Mouse (Mus musculus) liver, embryonic 13.5 days (tissue): ENCODE results near the gene Gm17660. TPM values are rescaled to one million over a fixed set of nuclear protein-coding genes. Genes with fewer than 3 reads are reported as not detected.

Experiments used
- ATAC-seq: fragments of 200-750 bp; cut with Nextera tagmentation; 2 replicates; pipeline ENCODE4 v1.8.0; 2017; ENCODE audit warnings: low read depth, mild to moderate bottlenecking, moderate number of reproducible peaks, moderate library complexity
- DNase-seq: peaks from one replicate; pipeline ENCODE4 v3.0.0; 2022
- H3K27ac ChIP-seq: fragments of 300-500 bp; sonication (generic); 2 replicates; pipeline ENCODE4 v1.5.1; 2015; ENCODE audit warnings: moderate library complexity, mild to moderate bottlenecking, inconsistent platforms
- H3K27me3 ChIP-seq: fragments of 300-500 bp; sonication (generic); 2 replicates; pipeline ENCODE4 v1.6.1; 2015; ENCODE audit warnings: mild to moderate bottlenecking, inconsistent platforms
- H3K36me3 ChIP-seq: fragments of 300-500 bp; sonication (generic); 2 replicates; pipeline ENCODE4 v1.6.1; 2015; ENCODE audit warnings: mild to moderate bottlenecking, inconsistent platforms
- H3K4me1 ChIP-seq: fragments of 300-500 bp; sonication (generic); replicated peaks from 2 replicates; pipeline ENCODE4 v1.6.1; 2015; ENCODE audit warnings: inconsistent platforms
- H3K4me2 ChIP-seq: fragments of 300-500 bp; sonication (generic); 2 replicates; pipeline ENCODE4 v1.6.1; 2015; ENCODE audit warnings: inconsistent platforms, mild to moderate bottlenecking, moderate library complexity
- H3K4me3 ChIP-seq: fragments of 300-500 bp; sonication (generic); replicated peaks from 2 replicates; pipeline ENCODE4 v1.5.1; 2015; ENCODE audit warnings: mild to moderate bottlenecking, inconsistent platforms
- H3K9ac ChIP-seq: fragments of 300-500 bp; sonication (generic); 2 replicates; pipeline ENCODE4 v1.6.1; 2015; ENCODE audit warnings: mild to moderate bottlenecking, inconsistent platforms
- H3K9me3 ChIP-seq: fragments of 300-500 bp; sonication (generic); replicated peaks from 2 replicates; pipeline ENCODE4 v1.6.1; 2016; ENCODE audit warnings: inconsistent platforms
- WGBS: fragments of 180-500 bp; shearing (Covaris S2); methylation state at CpG from one replicate; pipeline ENCODE4 v1.1.7; 2015; ENCODE audit not compliant: insufficient replicate concordance; 5-methylcytosine and 5-hydroxymethylcytosine counted together
- polyA plus RNA-seq: library from polyadenylated mRNA; unstranded; fragments of >200 nt; fragmentation: Nextera tagmentation; extraction: Ambion mirVana; gene quantifications from 2 replicates; pipeline ENCODE4 v1.2.1, GENCODE M21; 2015

Gene Gm17660
- polyA plus RNA-seq, 1 experiment from 2014 or later = not detected

- H3K9ac ChIP-seq = no peak overlapping the region
- 0 out of 2 replicates have a peak, but pooled peaks cover 7% of the 10 kb centered on the region for H3K4me1 ChIP-seq
- H3K27me3 ChIP-seq = peaks cover 10% of the 10 kb centered on the region; the same call in 1 of the 2 replicates
- H3K9me3 ChIP-seq = no peaks in the 10 kb centered on the region
- WGBS = 23% methylated on average over 18 of the region's 18 CpGs
- DNase-seq (no peak), ATAC-seq (no peak)
- no peaks in the 10 kb centered on the region for H3K36me3 ChIP-seq
- peak overlapping the region; percentile 28 for H3K4me2 ChIP-seq
- H3K4me3 ChIP-seq = no peak overlapping the region
- no peak overlapping the region for H3K27ac ChIP-seq
Measured at GRCm38 (mm10) chr5:104108879-104109369, 31.5 kb upstream of the Gm17660 start.

GRCm38 (mm10) chr5:104108127-104108875 lies 30.9 kb upstream of the Gm17660 start:
- Histone ChIP-seq H3K4me2 (no peak overlapping the region), H3K27ac (no peak overlapping the region), H3K4me1 (0 out of 2 replicates have a peak, but pooled peaks cover 5% of the 10 kb centered on the region), H3K27me3 (peaks cover 7% of the 10 kb centered on the region; the same call in 1 of the 2 replicates), H3K9me3 (no peaks in the 10 kb centered on the region), H3K36me3 (no peaks in the 10 kb centered on the region), H3K4me3 (no peak overlapping the region), H3K9ac (no peak overlapping the region)
- WGBS = 58% methylated on average over 11 of the region's 11 CpGs
- no peak for DNase-seq
- ATAC-seq = no peak

GRCm38 (mm10) chr5:104104111-104104510 lies 26.7 kb upstream of the Gm17660 start:
- Histone ChIP-seq H3K27ac (no peak overlapping the region), H3K4me3 (no peak overlapping the region), H3K9me3 (no peaks in the 10 kb centered on the region), H3K4me2 (no peak overlapping the region), H3K27me3 (no peaks in the 10 kb centered on the region), H3K9ac (no peak overlapping the region), H3K36me3 (no peaks in the 10 kb centered on the region), H3K4me1 (0 out of 2 replicates have a peak, but pooled peaks cover 5% of the 10 kb centered on the region)
- ATAC-seq = no peak
- no peak for DNase-seq
- 51% methylated on average over 2 of the region's 2 CpGs for WGBS

GRCm38 (mm10) chr5:104103171-104103570 lies 25.8 kb upstream of the Gm17660 start:
- H3K27me3 ChIP-seq = no peaks in the 10 kb centered on the region
- 53% methylated on average over 4 of the region's 4 CpGs for WGBS

GRCm38 (mm10) chr5:104101678-104102531 lies 24.5 kb upstream of the Gm17660 start:
- no peaks in the 10 kb centered on the region for H3K36me3 ChIP-seq
- no peak overlapping the region for H3K4me3 ChIP-seq
- no peak overlapping the region for H3K27ac ChIP-seq
- ATAC-seq = no peak
- H3K4me1 ChIP-seq = no peaks in the 10 kb centered on the region
- DNase-seq = no peak
- H3K9me3 ChIP-seq = no peaks in the 10 kb centered on the region
- H3K4me2 ChIP-seq = no peak overlapping the region
- H3K9ac ChIP-seq = no peak overlapping the region
- H3K27me3 ChIP-seq = no peaks in the 10 kb centered on the region
- WGBS = 35% methylated on average over 10 of the region's 10 CpGs

More at GRCm38 (mm10) chr5:104103171-104103570, 25.8 kb upstream of the Gm17660 start:
- Histone ChIP-seq H3K27ac (no peak overlapping the region), H3K4me2 (no peak overlapping the region), H3K36me3 (no peaks in the 10 kb centered on the region), H3K4me1 (no peaks in the 10 kb centered on the region), H3K4me3 (no peak overlapping the region), H3K9ac (no peak overlapping the region), H3K9me3 (no peaks in the 10 kb centered on the region)
- ATAC-seq (no peak), DNase-seq (no peak)

GRCm38 (mm10) chr5:104096078-104096938 lies 18.9 kb upstream of the Gm17660 start:
- no peaks in the 10 kb centered on the region for H3K27me3 ChIP-seq
- DNase-seq (no peak), ATAC-seq (no peak)
- no peak overlapping the region for H3K9ac ChIP-seq
- H3K4me3 ChIP-seq = no peak overlapping the region
- no peak overlapping the region for H3K27ac ChIP-seq
- 61% methylated on average over 16 of the region's 16 CpGs for WGBS
- no peaks in the 10 kb centered on the region for H3K4me1 ChIP-seq
- no peaks in the 10 kb centered on the region for H3K36me3 ChIP-seq
- no peak overlapping the region for H3K4me2 ChIP-seq
- no peaks in the 10 kb centered on the region for H3K9me3 ChIP-seq

GRCm38 (mm10) chr5:104095416-104096077 lies 18.1 kb upstream of the Gm17660 start:
- Histone ChIP-seq H3K9ac (no peak overlapping the region), H3K4me1 (no peaks in the 10 kb centered on the region), H3K27me3 (no peaks in the 10 kb centered on the region), H3K27ac (no peak overlapping the region), H3K4me2 (no peak overlapping the region), H3K36me3 (no peaks in the 10 kb centered on the region), H3K4me3 (no peak overlapping the region), H3K9me3 (no peaks in the 10 kb centered on the region)
- ATAC-seq = no peak
- no peak for DNase-seq
- WGBS = 67% methylated on average over 11 of the region's 11 CpGs

GRCm38 (mm10) chr5:104089751-104090150 lies 12.3 kb upstream of the Gm17660 start:
- Histone ChIP-seq H3K9me3 (no peaks in the 10 kb centered on the region), H3K9ac (no peak overlapping the region), H3K36me3 (no peaks in the 10 kb centered on the region), H3K4me3 (no peak overlapping the region), H3K27me3 (no peaks in the 10 kb centered on the region), H3K4me1 (no peaks in the 10 kb centered on the region), H3K4me2 (no peak overlapping the region), H3K27ac (no peak overlapping the region)
- 69% methylated on average over 2 of the region's 2 CpGs for WGBS
- ATAC-seq (no peak), DNase-seq (no peak)

- Histone ChIP-seq H3K4me1 (no peaks in the 10 kb centered on the region), H3K9me3 (no peaks in the 10 kb centered on the region), H3K9ac (no peak overlapping the region), H3K36me3 (no peaks in the 10 kb centered on the region), H3K27ac (no peak overlapping the region), H3K4me2 (no peak overlapping the region), H3K4me3 (no peak overlapping the region), H3K27me3 (no peaks in the 10 kb centered on the region)
- WGBS = 70% methylated on average over 9 of the region's 9 CpGs
- ATAC-seq (no peak), DNase-seq (no peak)
Measured at GRCm38 (mm10) chr5:104085366-104085765, 8.0 kb upstream of the Gm17660 start.

GRCm38 (mm10) chr5:104080736-104081135 lies 3.3 kb upstream of the Gm17660 start:
- ATAC-seq = no peak

More at GRCm38 (mm10) chr5:104080736-104081135, 3.3 kb upstream of the Gm17660 start:
- no peak overlapping the region for H3K4me2 ChIP-seq
- H3K9me3 ChIP-seq = no peaks in the 10 kb centered on the region
- 61% methylated on average over 6 of the region's 6 CpGs for WGBS
- no peak overlapping the region for H3K9ac ChIP-seq
- H3K27ac ChIP-seq = no peak overlapping the region
- H3K4me3 ChIP-seq = no peak overlapping the region
- DNase-seq = no peak
- H3K27me3 ChIP-seq = peaks cover 30% of the 10 kb centered on the region
- H3K36me3 ChIP-seq = no peaks in the 10 kb centered on the region
- no peaks in the 10 kb centered on the region for H3K4me1 ChIP-seq
